Mouse (Mus musculus) adrenal gland, postnatal 10 days (tissue): Measurements from ENCODE around the gene Fam151a. TPM values are rescaled to one million over a fixed set of nuclear protein-coding genes. Genes with fewer than 3 reads are reported as not detected.
"Not testable (repeated sequence)": the region's sequence is repeated elsewhere in the genome, so short reads cannot be mapped to it uniquely, and the experiment has no call there.

Source experiments
- DNase-seq: peaks from one replicate; pipeline ENCODE4 v3.0.0; 2021; ENCODE audit warnings: mixed read lengths
- long read RNA-seq, 2 experiments: library from polyadenylated mRNA; stranded (forward); transcript quantifications; one replicate each; pipeline ENCODE4 v2.0.0; 2021
- total RNA-seq, 2 experiments: library from RNA; stranded (reverse); gene quantifications; 2 replicates each; pipeline ENCODE4 v1.2.3; 2021

The Fam151a gene
- under 1 TPM; 0.27 to 0.30 TPM for total RNA-seq
- long read RNA-seq, experiment 1, partial matches to known transcripts, result 0 of 1 reads
- long read RNA-seq, experiment 1, other reads (novel, unspliced or antisense), result 0 of 1 reads
- long read RNA-seq, experiment 2, transcript Fam151a-201 (8 exons, 1,923 nt), result major isoform, 9 of 11 reads
- long read RNA-seq, experiment 2, partial matches to known transcripts, result 1 of 11 reads
- long read RNA-seq, experiment 2, other reads (novel, unspliced or antisense), result 1 of 11 reads

DNA sequence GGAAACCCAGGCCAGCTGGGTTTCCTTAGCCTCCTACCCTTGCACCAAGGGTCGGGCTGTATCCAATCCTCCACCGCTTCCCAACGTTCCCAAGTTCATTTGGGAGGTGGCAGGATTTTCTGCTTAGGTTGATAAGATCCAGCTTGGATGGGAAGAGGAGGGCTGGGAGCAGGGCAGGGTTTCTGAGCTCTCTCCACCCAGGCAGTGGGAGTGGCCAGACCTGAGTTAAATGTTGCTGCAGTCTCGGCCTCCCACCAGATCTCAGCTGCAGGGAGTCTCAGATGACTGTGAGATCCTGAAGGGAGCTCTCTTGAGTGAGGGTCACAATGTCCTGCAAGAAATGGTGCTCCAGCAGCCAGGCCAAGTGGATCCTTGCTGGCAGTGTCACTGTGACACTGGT lies at the start of gene Fam151a:
Gene Fam151a, plus strand, starts transcription at position 254 of the 400 bp plus-strand sequence.
- no peak for DNase-seq

- no peak for DNase-seq
Observed at GRCm38 (mm10) chr4:106688636-106689296, 44.9 kb upstream of the Fam151a start.

GRCm38 (mm10) chr4:106693841-106694430 lies 39.8 kb upstream of the Fam151a start:
- no peak for DNase-seq

DNA sequence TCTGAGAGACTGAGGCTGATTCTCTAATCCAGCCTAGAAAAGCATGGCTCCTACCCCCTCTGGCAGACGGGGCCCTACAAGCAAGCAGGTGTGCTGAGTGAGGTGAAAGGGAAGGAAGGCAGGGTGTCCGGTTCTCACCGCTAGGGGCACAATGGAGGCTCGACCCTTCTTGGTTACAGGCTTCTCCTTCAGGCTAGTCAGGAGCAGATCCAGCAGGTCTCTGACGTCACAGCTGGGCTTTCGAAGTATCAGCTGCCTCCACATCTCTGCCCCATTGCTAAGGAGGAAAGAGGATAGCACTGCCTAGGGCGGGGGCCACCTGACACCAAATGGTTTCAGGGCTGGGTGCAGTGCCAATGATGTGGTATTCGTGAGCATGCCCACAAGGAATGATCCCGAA lies 33.7 kb upstream of the Fam151a start:
- peak; percentile 17 for DNase-seq

DNA sequence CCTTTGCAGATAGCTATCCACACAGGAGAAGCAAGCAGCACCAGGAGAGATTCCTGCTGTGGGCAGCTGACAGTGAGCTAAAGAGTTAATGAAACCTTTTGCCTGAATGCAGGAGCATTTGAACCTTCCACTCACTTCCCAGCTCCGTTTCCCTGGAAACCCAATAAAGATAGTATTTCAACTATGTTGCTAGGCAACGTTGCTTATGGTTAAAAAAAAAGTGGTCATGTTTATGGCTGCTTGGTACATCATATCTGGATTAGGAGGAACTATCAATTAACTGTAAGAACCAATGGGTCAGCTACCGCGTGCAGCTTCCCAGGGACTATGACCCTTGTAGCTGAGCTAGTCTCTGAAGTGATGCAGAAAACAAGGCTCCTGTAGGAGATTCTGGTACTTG lies 32.9 kb upstream of the Fam151a start:
- no peak for DNase-seq

- no peak for DNase-seq
Observed at GRCm38 (mm10) chr4:106703956-106704355, 29.7 kb upstream of the Fam151a start.

- DNase-seq, result no peak
Observed at GRCm38 (mm10) chr4:106704416-106704815, 29.3 kb upstream of the Fam151a start.

DNA sequence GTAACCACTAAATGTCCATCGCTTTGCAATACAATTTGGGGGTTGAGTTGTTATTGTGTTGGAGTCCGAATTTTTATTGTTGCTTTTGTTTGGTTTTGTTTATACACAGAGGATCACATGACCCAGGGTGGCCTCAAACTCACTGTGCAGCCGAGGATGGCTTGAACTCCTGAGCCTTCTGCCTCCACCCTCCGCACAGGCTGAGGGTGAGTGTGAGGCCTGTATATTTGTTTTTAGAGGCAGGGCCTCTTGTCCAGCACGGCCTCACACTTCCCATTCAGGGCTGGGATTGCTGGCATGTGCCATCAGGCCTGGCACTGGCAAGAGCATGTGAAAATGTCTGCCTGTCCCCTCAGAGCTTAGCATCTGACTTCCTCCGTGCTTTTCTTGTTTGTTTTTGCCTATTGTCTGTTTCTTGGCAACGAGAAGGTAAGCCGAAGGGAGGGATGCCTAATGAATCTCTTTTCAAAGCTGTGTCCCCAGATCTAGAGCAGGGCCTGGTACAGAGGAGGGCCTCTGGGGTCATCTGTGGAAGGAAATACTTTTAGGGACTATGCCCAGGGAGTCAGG lies 28.5 kb upstream of the Fam151a start:
- no peak for DNase-seq

GRCm38 (mm10) chr4:106707957-106708356 lies 25.7 kb upstream of the Fam151a start:
- peak; percentile 21 for DNase-seq

DNA sequence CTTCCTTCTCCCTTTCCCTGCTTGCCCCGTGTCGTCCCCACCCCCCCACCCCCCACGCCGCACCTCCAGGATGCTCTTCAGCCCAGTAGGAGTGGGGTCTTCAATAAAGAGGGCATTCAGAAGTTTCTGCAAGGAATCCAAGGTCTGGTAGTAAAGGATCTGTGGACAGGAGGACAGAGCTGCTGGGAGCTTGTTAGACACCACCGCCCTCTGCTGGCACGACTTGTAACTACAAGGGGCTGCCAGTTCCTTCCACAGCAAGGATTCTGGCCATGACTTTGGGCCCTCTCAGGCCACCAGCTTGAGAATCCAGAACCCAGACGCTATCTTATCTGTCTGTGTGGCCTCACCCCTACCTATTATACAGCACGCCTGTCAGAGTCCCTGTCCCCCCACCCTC lies 25.3 kb upstream of the Fam151a start:
- DNase-seq, result peak; percentile 93

DNA sequence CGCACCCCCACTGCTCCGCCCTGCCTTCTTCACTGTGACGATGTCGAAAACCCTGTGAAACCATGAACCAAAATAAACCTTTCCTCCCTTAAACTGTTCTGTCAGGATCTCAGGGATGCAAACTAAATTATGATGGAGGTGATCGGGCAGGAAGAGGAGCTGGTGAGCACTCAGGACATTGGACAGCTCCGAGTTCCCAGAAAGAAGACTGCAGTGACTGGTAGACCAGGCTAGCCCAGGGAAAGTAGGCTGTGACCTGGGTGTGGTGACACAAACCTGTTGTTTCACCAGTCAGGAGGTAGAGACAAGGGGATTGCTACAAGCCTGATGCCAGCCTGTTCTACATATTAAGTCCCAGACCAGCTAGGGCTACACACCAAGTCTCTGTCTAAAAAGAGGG lies 20.1 kb upstream of the Fam151a start:
- DNase-seq, result no peak

- no peak for DNase-seq
Observed at GRCm38 (mm10) chr4:106720631-106721030, 13.1 kb upstream of the Fam151a start.

DNA sequence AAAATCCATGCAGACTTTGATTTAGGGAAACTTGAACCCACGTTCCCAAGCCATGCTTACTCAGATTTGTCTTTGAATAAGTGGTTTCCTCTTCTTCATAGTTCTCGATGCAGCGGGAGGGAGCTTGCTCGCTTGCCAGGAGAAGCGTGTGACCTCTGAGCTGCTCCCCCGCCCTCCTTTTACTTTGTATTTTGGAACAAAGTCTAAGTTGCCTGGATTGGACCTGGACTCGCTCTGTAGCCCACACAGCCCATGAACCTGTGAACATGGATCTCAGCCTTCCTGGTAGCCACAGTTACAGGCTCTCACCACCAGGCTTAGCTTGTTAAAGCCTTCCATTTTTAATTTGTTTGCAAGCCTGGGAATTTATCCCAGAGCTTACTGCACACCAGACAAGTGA lies 2.9 kb upstream of the Fam151a start, which contains the start of gene Mroh7:
Gene Mroh7, minus strand, starts transcription at position 112 of the 400 bp plus-strand sequence.
- DNase-seq, result no peak

- not testable (repeated sequence) for DNase-seq
Observed at GRCm38 (mm10) chr4:106736884-106737283, 3.2 kb downstream of the Fam151a start.

- no peak for DNase-seq
Observed at GRCm38 (mm10) chr4:106737904-106738303, 4.2 kb downstream of the Fam151a start.

- DNase-seq, result no peak
Observed at GRCm38 (mm10) chr4:106745862-106746261, 12.2 kb downstream of the Fam151a start.

- DNase-seq, result no peak
Observed at GRCm38 (mm10) chr4:106747001-106747580, 13.4 kb downstream of the Fam151a start.

GRCm38 (mm10) chr4:106749699-106750098 lies 16.0 kb downstream of the Fam151a start:
- DNase-seq, result peak; percentile 79

DNA sequence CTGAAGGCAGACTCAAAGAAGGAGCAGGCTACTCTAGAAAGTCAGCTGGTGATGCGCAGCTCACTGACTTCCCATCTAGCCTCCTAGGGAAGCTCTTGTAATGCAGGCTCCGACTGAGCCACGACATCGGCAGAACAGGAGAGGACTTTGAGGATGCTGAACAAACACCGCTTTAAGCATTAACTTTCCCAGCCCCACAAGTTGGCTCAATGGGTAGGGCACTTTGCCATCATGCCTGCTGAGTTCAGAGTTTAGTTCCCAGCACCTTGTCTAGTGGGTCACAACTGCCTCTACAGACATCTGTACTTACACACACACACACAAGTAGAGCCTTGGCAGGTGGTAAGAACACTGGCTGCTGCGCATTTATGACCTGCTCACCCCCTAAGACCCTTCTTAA lies 18.0 kb downstream of the Fam151a start:
- no peak for DNase-seq

GRCm38 (mm10) chr4:106764166-106764565 lies 30.5 kb downstream of the Fam151a start:
- peak; percentile 62 for DNase-seq

- no peak for DNase-seq
Observed at GRCm38 (mm10) chr4:106769306-106769705, 35.6 kb downstream of the Fam151a start.

DNA sequence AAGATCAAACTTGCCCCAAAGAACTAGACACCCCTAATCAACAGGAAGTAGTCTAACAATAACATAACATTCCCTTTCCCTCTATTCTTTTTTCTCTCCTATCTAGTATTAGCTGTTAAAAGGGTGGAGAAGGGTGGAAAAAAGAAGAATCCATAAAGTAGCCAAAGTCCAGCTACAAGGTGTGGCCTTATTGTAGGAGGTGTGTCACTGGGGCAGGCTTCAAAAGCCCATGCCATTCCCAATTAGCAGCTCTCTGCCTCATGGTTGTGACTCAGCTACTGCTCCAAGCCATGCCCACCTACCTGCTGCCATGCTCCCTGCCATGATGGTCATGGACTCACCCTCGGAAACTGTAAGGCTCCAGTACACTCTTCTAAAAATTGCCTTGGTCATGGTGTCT lies 38.9 kb downstream of the Fam151a start:
- no peak for DNase-seq

GRCm38 (mm10) chr4:106775767-106776166 lies 42.1 kb downstream of the Fam151a start:
- DNase-seq, result not testable (repeated sequence)
